Mouse (Mus musculus) thymus, adult 18-20 months (tissue): ENCODE data around the gene Gm3646.

Source experiments
- DNase-seq, 2 experiments: peaks; one replicate each; pipeline ENCODE4 v3.0.0; 2022; ENCODE audit warnings: mixed read lengths in 2 of 2

The Gm3646 gene

GRCm38 (mm10) chr1:39779111-39779980 lies 25.8 kb downstream of the Gm3646 start:
- no peak for DNase-seq

- DNase-seq = no peak
These were observed 31.0 kb downstream of the Gm3646 start for GRCm38 (mm10) chr1:39773991-39774729.

GRCm38 (mm10) chr1:39773551-39773950 lies 31.6 kb downstream of the Gm3646 start:
- no peak for DNase-seq

GRCm38 (mm10) chr1:39772401-39773095 lies 32.6 kb downstream of the Gm3646 start:
- no peak for DNase-seq

GRCm38 (mm10) chr1:39770436-39770835 lies 34.7 kb downstream of the Gm3646 start:
- DNase-seq = no peak

GRCm38 (mm10) chr1:39768017-39768416 lies 37.1 kb downstream of the Gm3646 start:
- no peak for DNase-seq

GRCm38 (mm10) chr1:39765854-39766493 lies 39.2 kb downstream of the Gm3646 start:
- no peak for DNase-seq

- peak; percentile 19 to 28 for DNase-seq
These were observed 43.1 kb downstream of the Gm3646 start for GRCm38 (mm10) chr1:39762025-39762370.

DNA sequence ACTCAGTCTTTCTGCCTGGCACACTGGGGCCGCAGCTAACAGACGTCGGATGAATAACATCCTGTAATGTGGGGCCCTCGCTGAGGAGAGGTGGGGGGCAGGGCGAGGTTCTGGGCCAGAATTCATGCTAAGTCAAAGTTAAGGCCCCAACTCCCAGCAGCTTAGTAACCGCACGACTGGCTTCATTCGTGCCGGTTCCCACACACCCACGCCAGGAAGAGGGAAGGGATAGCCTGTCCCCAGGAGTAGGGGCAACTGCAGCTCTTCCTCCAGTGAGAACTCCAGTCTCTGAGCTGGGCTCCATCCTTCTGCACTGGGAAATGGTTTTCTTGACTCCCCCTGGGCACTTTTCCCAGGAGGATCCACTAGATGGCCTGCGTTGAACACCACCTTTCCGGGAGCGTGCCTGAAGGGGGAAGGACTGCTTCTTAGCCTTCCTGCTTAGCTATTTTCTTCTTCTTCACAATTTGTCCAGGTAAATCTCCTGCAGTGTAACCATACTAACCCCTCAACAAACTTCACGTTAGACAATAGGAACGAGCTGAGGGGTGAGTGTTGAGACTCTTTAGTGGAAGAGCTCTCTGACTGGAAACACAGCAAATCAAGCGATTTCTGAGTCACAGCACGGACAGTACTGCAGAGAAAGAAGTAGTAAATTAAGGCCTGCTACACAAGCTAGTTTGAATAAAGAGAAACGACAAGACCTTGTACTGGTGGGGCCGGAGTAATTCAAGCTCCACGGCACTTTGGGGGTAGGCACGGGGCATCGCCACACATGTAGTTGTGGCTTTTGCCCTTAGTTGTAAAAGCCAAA lies 43.7 kb downstream of the Gm3646 start:
- peak; percentile 18 to 38 for DNase-seq

DNA sequence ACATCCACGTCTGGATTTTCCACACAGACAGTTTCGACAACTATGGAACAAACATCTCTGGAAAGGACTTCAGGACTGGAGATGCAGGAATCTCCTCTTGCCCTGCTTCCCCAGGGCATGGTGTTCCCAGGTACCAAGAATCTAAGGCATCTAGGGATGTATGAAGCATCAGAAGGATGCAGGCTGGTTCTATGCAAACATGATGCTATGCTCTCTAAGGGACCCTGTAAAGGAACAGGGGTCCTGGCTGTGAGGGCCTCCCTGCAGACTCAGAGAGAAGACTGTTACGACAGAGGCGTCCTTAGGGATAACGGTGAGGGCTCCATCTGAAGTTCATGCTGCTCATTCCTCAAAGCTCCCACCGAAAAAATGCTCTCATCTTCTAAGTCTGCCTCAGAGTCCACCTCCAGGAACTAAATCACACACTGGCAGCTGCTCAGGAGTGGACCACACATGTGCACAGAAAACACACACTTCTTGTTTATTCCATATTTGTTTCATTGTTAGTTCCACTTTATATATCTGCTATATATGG lies 44.9 kb downstream of the Gm3646 start:
- no peak for DNase-seq

DNA sequence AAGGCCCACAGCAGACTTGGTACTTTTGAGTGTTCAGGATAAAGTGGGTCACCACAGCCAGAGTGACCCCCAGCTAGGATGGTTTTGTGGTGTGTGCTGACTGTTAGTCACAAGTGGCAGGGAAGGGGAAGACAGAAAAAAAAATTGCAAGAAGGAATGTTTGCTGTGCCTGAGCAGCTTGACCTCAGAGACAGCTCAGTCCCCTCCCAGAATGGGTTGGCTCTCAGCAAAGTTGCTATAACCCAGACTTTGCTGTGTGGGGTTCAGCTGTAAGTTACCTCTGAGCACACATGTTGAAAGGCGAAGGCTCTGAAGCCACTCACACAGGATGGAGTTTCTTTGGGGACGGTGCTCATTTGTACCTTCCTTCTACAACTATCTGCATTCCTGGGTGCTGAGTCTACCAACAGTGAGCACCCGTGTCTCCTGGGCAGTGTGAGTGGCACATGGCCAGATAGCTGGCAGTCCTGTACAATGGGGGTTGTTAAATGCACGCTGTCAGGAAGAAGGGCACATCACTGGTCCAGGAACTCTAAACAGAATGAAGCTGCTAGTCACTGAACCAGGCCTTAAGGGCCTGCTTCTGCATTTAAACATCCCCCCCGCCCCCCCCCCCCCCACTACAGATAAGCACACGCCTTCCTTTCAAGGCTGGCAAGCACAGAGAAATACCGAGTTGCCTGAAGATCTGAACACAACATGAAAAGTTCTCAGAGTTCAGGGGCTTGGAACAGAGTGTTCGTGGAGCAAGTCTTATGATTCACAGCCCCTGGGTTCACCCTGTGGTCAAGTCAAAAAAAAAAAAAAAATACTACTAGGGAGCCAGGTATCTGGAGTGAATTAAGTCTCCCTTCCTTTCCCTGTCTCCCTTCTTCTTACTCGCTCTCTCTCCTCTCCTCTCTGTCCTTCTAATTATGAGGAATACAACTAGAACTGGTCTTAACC lies 45.6 kb downstream of the Gm3646 start:
- DNase-seq = no peak

DNA sequence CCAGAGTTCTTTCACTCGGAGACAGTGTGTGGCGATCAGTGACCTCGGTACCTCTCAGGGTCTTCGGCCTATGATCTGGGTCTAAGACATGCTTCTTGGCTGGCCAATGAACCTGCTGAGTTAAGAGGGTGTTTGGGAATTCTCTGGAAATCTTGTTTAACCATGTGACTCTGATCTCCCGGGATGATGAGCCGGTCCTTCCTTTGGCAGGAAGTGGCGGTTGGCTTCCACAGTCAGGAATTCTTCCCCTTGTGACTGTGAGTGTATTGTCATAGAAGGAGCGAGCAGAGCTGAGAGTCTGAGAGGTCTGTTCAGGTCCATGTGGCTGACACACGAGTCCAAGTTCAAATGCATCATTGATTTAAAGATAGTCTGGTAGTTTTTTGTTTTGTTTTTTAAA lies 46.9 kb downstream of the Gm3646 start:
- no peak for DNase-seq

DNA sequence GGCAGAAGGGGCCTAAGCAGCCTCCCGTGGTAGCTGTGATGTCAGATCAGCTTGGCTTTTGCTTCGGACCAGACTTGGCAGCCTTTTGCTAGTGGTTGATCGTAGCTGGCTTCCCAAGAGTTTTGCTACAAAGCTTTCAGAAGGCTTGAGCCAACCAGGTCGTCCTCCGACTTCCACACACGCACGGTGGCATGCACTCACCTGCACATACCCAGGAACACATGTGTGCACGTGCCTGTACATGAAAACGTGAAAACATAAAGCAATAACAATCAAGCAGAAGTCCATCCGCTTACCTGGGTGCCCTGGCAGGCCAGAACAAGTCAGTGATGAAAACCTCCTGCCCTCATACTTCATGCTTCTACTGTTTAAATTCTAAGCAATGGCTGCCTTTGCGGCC lies 48.2 kb downstream of the Gm3646 start:
- DNase-seq = no peak

DNA sequence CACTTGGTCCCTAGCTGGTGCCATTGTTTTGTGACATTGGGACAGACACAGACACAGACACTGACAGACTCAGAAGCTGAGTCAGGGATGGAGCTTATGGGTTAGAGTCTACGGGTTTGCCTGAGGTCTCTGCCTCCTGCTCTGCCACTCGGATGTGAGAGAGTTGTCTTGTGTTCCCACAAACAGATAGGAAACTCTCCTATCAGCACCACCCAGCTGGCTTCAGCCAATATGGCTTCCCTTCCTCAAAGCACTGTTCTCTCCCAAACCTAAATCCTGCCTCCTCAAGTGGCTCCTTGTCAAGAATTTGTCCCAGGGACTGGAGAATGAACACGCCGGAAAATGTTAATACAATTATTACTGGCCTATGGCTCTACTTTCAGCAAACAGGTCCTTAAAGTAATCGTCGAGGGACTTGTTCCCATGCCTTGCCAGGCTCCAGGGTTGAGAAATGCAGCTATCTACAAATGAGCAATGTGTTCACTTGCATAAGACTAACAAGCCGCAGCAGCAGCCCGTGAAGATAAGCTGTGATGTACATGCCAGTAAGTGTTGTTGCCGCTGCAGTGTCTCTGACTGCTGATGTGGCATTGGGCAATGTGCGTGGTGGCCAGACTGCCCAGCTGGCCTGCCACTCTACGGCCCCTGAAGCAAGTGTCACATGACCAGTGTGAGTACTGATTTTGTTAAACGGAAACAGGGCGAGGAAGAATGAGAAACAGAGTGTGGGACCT lies 50.7 kb downstream of the Gm3646 start:
- no peak for DNase-seq
